Mouse (Mus musculus): ENCODE results near the gene Ttll13.

DNA sequence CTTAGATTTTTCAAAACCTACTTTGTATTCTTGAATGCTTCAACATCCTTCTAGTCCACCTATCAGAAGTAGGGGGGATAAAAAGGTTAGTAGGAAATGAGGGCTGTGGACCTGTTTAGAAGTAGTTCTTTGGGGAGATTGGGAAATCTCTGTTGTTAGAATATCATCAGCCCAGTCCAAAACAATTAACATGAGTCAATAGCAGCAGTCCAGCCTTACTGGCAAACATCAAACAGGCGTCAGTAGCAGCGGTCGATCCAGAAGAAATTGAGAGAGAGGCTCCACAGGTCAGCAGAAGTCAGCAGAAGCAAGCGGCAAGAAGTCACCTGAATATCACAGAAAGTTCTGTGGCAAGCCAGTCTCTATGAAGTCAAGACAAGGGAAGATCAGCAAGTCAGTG lies 1.3 kb upstream of the Ttll13 start:
- TF ChIP-seq SMC3 (IDR thresholded peaks at IDR 0.05; ENCODE audit: low read depth, low read length): no peak
- no peak for TF ChIP-seq MAZ (IDR thresholded peaks at IDR 0.05; ENCODE audit: low read depth, low read length)
- TF ChIP-seq CTCF (IDR thresholded peaks at IDR 0.05 in 2 of 3, conservative IDR thresholded peaks at IDR 0.05 in 1 of 3; ENCODE audit: control insufficient read depth in 1 of 3, insufficient read depth in 1 of 3, low read depth in 2 of 3, low read length in 3 of 3, poor library complexity in 1 of 3, severe bottlenecking in 1 of 3): no peak
- no peak for TF ChIP-seq MYC (IDR thresholded peaks at IDR 0.05; ENCODE audit: low read depth, low read length)
- no peak for TF ChIP-seq CHD1 (IDR thresholded peaks at IDR 0.05; ENCODE audit: low read depth, low read length)
- TF ChIP-seq POLR2A (IDR thresholded peaks at IDR 0.05; ENCODE audit: control insufficient read depth in 1 of 2, insufficient read depth in 1 of 2, low read depth in 1 of 2, low read length in 2 of 2, poor library complexity in 1 of 2): no peak
- no peak for TF ChIP-seq JUND (IDR thresholded peaks at IDR 0.05; ENCODE audit: low read depth, low read length)
- TF ChIP-seq TAL1 (IDR thresholded peaks at IDR 0.05; ENCODE audit: low read length): no peak
- TF ChIP-seq EP300 (IDR thresholded peaks at IDR 0.05; ENCODE audit: low read depth in 1 of 2, low read length in 2 of 2): no peak
- no peak for TF ChIP-seq ELF1 (IDR thresholded peaks at IDR 0.05; ENCODE audit: low read depth, low read length)
- no peak for TF ChIP-seq USF2 (IDR thresholded peaks at IDR 0.05; ENCODE audit: borderline replicate concordance in 1 of 2, insufficient read depth in 1 of 2, low read depth in 1 of 2, low read length in 2 of 2)

Data from MEL (cell line).